Mouse (Mus musculus) heart, embryonic 10.5 days (tissue): ENCODE measurements at regions not wholly inside any gene's neighbourhood (a gene's known extent, or its start where the extent isn't known, plus 50 kb on each side); places are given as distances from the start of the nearest gene placed in this dataset.

Source experiments
- DNase-seq: peaks from one replicate; pipeline ENCODE4 v3.0.0-alpha.2; 2017; ENCODE audit warnings: low spot score
- H3K27ac ChIP-seq: fragments of 300-500 bp; sonication (generic); 2 replicates; pipeline ENCODE4 v1.5.1; 2016; ENCODE audit warnings: mild to moderate bottlenecking
- H3K27me3 ChIP-seq: fragments of 300-500 bp; sonication (generic); 2 replicates; pipeline ENCODE4 v1.6.1; 2016; ENCODE audit warnings: mild to moderate bottlenecking; ENCODE audit not compliant: poor library complexity, insufficient read depth, severe bottlenecking
- H3K36me3 ChIP-seq: fragments of 300-500 bp; sonication (generic); 2 replicates; pipeline ENCODE4 v1.6.1; 2016; ENCODE audit warnings: mild to moderate bottlenecking, moderate library complexity
- H3K4me1 ChIP-seq: fragments of 300-500 bp; sonication (generic); 2 replicates; pipeline ENCODE4 v1.6.1; 2016; ENCODE audit warnings: mild to moderate bottlenecking
- H3K4me3 ChIP-seq: fragments of 300-500 bp; sonication (generic); 2 replicates; pipeline ENCODE4 v1.5.1; 2016; ENCODE audit warnings: mild to moderate bottlenecking, moderate library complexity
- H3K9me3 ChIP-seq: fragments of 300-500 bp; sonication (generic); 2 replicates; pipeline ENCODE4 v1.6.1; 2016; ENCODE audit warnings: mild to moderate bottlenecking, moderate library complexity
- WGBS: fragments of 180-500 bp; shearing (Covaris S2); methylation state at CpG from one replicate; pipeline ENCODE4 v1.1.7; 2016; 5-methylcytosine and 5-hydroxymethylcytosine counted together

- H3K4me1 ChIP-seq, result no peaks in the 10 kb centered on the region
- no peaks in the 10 kb centered on the region for H3K27me3 ChIP-seq
- no peak for DNase-seq
- H3K9me3 ChIP-seq, result no peaks in the 10 kb centered on the region
- H3K27ac ChIP-seq, result no peak overlapping the region
- H3K36me3 ChIP-seq, result no peaks in the 10 kb centered on the region
- 88% methylated on average over 14 of the region's 14 CpGs for WGBS
- no peak overlapping the region for H3K4me3 ChIP-seq
Measured at GRCm38 (mm10) chr1:64255554-64256295, 133.6 kb upstream of the Klf7 start.

GRCm38 (mm10) chr1:64254673-64255072 lies 132.6 kb upstream of the Klf7 start:
- WGBS, result 79% methylated on average over 8 of the region's 8 CpGs
- H3K27ac ChIP-seq, result no peak overlapping the region
- no peaks in the 10 kb centered on the region for H3K27me3 ChIP-seq
- H3K4me1 ChIP-seq, result no peaks in the 10 kb centered on the region
- H3K36me3 ChIP-seq, result no peaks in the 10 kb centered on the region
- no peaks in the 10 kb centered on the region for H3K9me3 ChIP-seq
- no peak for DNase-seq
- H3K4me3 ChIP-seq, result no peak overlapping the region

- 81% methylated on average over 8 of the region's 8 CpGs for WGBS
- no peaks in the 10 kb centered on the region for H3K27me3 ChIP-seq
- H3K4me1 ChIP-seq, result no peaks in the 10 kb centered on the region
- H3K27ac ChIP-seq, result no peak overlapping the region
- no peaks in the 10 kb centered on the region for H3K9me3 ChIP-seq
- DNase-seq, result no peak
- no peak overlapping the region for H3K4me3 ChIP-seq
- H3K36me3 ChIP-seq, result no peaks in the 10 kb centered on the region
Measured at GRCm38 (mm10) chr1:64253996-64254395, 131.9 kb upstream of the Klf7 start.

GRCm38 (mm10) chr1:64242401-64242800 lies 120.3 kb upstream of the Klf7 start:
- H3K27ac ChIP-seq, result no peak overlapping the region
- WGBS, result 60% methylated on average over 2 of the region's 2 CpGs
- H3K4me1 ChIP-seq, result no peaks in the 10 kb centered on the region
- no peaks in the 10 kb centered on the region for H3K9me3 ChIP-seq
- H3K36me3 ChIP-seq, result no peaks in the 10 kb centered on the region
- H3K27me3 ChIP-seq, result no peaks in the 10 kb centered on the region
- no peak overlapping the region for H3K4me3 ChIP-seq
- DNase-seq, result no peak

GRCm38 (mm10) chr1:64229654-64230053 lies 107.6 kb upstream of the Klf7 start:
- Histone ChIP-seq H3K9me3 (no peaks in the 10 kb centered on the region), H3K27ac (no peak overlapping the region), H3K36me3 (no peaks in the 10 kb centered on the region), H3K27me3 (no peaks in the 10 kb centered on the region), H3K4me3 (no peak overlapping the region), H3K4me1 (peaks cover 20% of the 10 kb centered on the region)
- WGBS, result 78% methylated on average over 1 of the region's 1 CpGs
- DNase-seq, result no peak

- no peaks in the 10 kb centered on the region for H3K9me3 ChIP-seq
- H3K27me3 ChIP-seq, result no peaks in the 10 kb centered on the region
- 30% methylated on average over 16 of the region's 16 CpGs for WGBS
- peak overlapping the region; percentile 59; the same call in 1 of the 2 replicates for H3K27ac ChIP-seq
- H3K4me1 ChIP-seq, result peaks cover 28% of the 10 kb centered on the region
- no peak overlapping the region for H3K4me3 ChIP-seq
- DNase-seq, result peak; percentile 61
- H3K36me3 ChIP-seq, result no peaks in the 10 kb centered on the region
Measured at GRCm38 (mm10) chr1:64226001-64226918, 104.2 kb upstream of the Klf7 start.

- H3K27ac ChIP-seq, result peak overlapping the region; percentile 49; the same call in 1 of the 2 replicates
- no peak overlapping the region for H3K4me3 ChIP-seq
- no peaks in the 10 kb centered on the region for H3K9me3 ChIP-seq
- H3K36me3 ChIP-seq, result no peaks in the 10 kb centered on the region
- H3K4me1 ChIP-seq, result peaks cover 28% of the 10 kb centered on the region
- DNase-seq, result no peak
- H3K27me3 ChIP-seq, result no peaks in the 10 kb centered on the region
- 74% methylated on average over 19 of the region's 19 CpGs for WGBS
Measured at GRCm38 (mm10) chr1:64223779-64224687, 102.0 kb upstream of the Klf7 start.

GRCm38 (mm10) chr1:64222475-64222874 lies 100.4 kb upstream of the Klf7 start:
- H3K9me3 ChIP-seq, result no peaks in the 10 kb centered on the region
- no peak overlapping the region for H3K4me3 ChIP-seq
- H3K27ac ChIP-seq, result no peak overlapping the region
- peaks cover 21% of the 10 kb centered on the region for H3K4me1 ChIP-seq
- no peak for DNase-seq
- no peaks in the 10 kb centered on the region for H3K36me3 ChIP-seq
- no peaks in the 10 kb centered on the region for H3K27me3 ChIP-seq
- WGBS, result 63% methylated on average over 2 of the region's 2 CpGs

GRCm38 (mm10) chr1:64220486-64220885 lies 98.4 kb upstream of the Klf7 start:
- WGBS, result 85% methylated on average over 1 of the region's 1 CpGs
- H3K36me3 ChIP-seq, result no peaks in the 10 kb centered on the region
- H3K9me3 ChIP-seq, result no peaks in the 10 kb centered on the region
- peaks cover 8% of the 10 kb centered on the region; the same call in 1 of the 2 replicates for H3K4me1 ChIP-seq
- DNase-seq, result no peak
- H3K27me3 ChIP-seq, result no peaks in the 10 kb centered on the region
- no peak overlapping the region for H3K4me3 ChIP-seq
- H3K27ac ChIP-seq, result no peak overlapping the region

GRCm38 (mm10) chr1:64220040-64220439 lies 98.0 kb upstream of the Klf7 start:
- Histone ChIP-seq H3K27ac (no peak overlapping the region), H3K36me3 (no peaks in the 10 kb centered on the region), H3K9me3 (no peaks in the 10 kb centered on the region), H3K27me3 (no peaks in the 10 kb centered on the region), H3K4me1 (peaks cover 8% of the 10 kb centered on the region; the same call in 1 of the 2 replicates), H3K4me3 (no peak overlapping the region)
- DNase-seq, result no peak
- 80% methylated on average over 5 of the region's 5 CpGs for WGBS

GRCm38 (mm10) chr1:64215646-64216045 lies 93.6 kb upstream of the Klf7 start:
- Histone ChIP-seq H3K9me3 (no peaks in the 10 kb centered on the region), H3K36me3 (no peaks in the 10 kb centered on the region), H3K4me1 (no peaks in the 10 kb centered on the region), H3K4me3 (no peak overlapping the region), H3K27me3 (no peaks in the 10 kb centered on the region), H3K27ac (no peak overlapping the region)
- no peak for DNase-seq
- WGBS, result 50% methylated on average over 4 of the region's 4 CpGs

- DNase-seq, result no peak
- Histone ChIP-seq H3K9me3 (no peaks in the 10 kb centered on the region), H3K27me3 (no peaks in the 10 kb centered on the region), H3K36me3 (0 out of 2 replicates have a peak, but pooled peaks cover 2% of the 10 kb centered on the region), H3K4me3 (no peak overlapping the region), H3K4me1 (no peaks in the 10 kb centered on the region), H3K27ac (no peak overlapping the region)
- WGBS, result 73% methylated on average over 1 of the region's 1 CpGs
Measured at GRCm38 (mm10) chr1:64209131-64209530, 87.0 kb upstream of the Klf7 start.
